Mouse (Mus musculus): Measurements from ENCODE around the gene Zfp775.
"Not testable (repeated sequence)": the region's sequence is repeated elsewhere in the genome, so short reads cannot be mapped to it uniquely, and the experiment has no call there.

Zfp775 gene

DNA sequence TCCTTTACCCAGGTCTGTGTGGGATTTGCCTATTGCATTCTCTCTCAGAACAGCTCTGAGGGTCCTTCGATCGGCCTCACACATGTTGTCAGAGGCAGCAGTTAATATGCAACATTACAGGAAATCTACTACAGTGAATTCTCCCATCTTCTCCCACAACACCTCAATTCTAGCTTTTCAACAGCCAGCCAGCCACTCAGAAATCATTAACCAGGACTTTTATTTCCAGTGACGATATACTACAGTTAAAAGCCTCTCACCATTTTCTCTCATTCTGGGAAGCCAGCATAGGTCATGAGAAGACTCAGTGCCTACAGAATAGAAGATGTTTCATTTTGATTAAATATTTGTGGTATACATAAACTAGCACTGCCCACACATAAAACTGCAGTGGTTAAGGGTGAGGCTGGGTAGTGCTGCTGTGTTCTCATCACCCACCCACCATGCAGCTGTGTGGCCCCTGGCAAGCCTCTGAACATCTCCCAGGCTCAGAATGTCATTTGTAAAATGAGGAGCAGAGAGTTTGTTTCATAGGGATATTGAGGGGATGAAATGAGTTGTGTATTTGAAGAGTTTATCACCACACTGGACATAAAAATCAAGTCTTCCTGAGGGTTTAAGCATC, 10.5 kb upstream of the Zfp775 start:
- peak; percentile 61 for DNase-seq

DNA sequence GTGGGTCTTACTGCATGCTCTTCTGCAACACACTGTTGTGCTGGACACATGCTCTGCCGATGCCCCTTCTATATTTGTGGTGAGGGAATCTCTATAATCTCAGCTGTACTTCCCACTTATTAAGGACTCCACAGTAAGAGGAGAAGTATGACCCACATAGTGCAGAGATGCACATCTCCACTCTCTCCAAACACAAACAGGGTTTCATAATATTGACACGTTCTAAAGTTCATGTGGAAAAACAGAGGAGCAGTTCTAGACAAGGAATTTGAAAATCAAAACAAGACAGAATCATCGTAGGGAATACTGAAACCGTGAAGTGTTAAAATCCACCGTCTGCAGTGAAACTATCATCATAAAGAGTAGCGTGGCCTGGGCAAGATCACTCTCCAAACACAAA, 10.0 kb upstream of the Zfp775 start:
- DNase-seq, result no peak

- DNase-seq, result peak; percentile 97
Measured at GRCm38 (mm10) chr6:48593158-48594042, 8.5 kb upstream of the Zfp775 start, which contains the start of the genes Repin1 and Gm44965. Gene Repin1 (plus strand): TSS chr6:48593883. Gene Gm44965 (plus strand): TSS chr6:48593941.

- peak; percentile 78 for DNase-seq
Measured at GRCm38 (mm10) chr6:48594043-48594738, 7.7 kb upstream of the Zfp775 start.

- no peak for DNase-seq
Measured at GRCm38 (mm10) chr6:48595278-48595677, 6.6 kb upstream of the Zfp775 start.

GRCm38 (mm10) chr6:48596545-48597232, 5.2 kb upstream of the Zfp775 start:
- no peak for DNase-seq

- no peak for DNase-seq
Measured at GRCm38 (mm10) chr6:48597233-48597625, 4.6 kb upstream of the Zfp775 start.

GRCm38 (mm10) chr6:48600594-48600993, 1.3 kb upstream of the Zfp775 start:
- DNase-seq, result no peak

- DNase-seq, result peak; percentile 56
Measured at GRCm38 (mm10) chr6:48602080-48602741, 348 bp downstream of the Zfp775 start.

DNA sequence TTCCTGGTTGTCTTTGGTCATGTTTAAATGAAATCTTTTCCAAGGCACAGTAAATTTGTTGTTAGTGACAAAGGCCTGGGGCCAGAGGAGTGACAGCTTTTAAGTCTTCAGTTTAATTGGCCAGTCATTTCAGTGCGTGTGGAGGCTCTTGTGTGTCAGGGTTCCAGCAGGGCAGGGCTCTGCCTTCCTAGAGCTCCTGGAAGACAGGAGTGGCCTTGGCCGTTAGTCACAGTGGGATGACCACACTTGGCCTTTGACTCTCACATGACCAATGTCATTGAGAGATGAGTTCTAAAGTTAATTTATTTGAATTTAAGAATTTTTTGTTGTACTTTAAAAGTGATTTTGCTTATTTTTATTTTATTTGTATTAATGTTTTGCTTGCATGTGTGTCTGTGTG, 6.3 kb downstream of the Zfp775 start:
- DNase-seq, result no peak

- no peak for DNase-seq
Measured at GRCm38 (mm10) chr6:48609512-48609911, 7.6 kb downstream of the Zfp775 start.

GRCm38 (mm10) chr6:48610657-48611056, 8.8 kb downstream of the Zfp775 start:
- no peak for DNase-seq

- DNase-seq, result no peak
Measured at GRCm38 (mm10) chr6:48613464-48613863, 11.6 kb downstream of the Zfp775 start.

- no peak for DNase-seq
Measured at GRCm38 (mm10) chr6:48614756-48615155, 12.9 kb downstream of the Zfp775 start.

DNA sequence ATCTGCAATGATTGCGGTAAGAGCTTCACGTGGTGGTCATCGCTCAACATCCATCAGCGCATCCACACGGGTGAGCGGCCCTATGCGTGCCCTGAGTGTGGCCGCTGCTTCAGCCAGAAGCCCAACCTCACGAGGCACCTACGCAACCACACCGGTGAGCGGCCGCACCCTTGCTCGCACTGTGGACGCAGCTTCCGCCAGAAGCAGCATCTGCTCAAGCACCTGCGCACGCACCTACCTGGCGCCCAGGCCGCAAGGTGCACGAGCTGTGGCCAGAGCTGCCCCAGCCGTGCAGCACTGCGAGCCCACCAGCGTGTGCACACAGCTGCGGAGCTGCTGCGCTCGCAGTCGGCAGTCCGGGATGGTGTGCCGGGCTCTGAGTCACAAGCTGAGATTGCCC, 18.2 kb downstream of the Zfp775 start:
- DNase-seq, result no peak

DNA sequence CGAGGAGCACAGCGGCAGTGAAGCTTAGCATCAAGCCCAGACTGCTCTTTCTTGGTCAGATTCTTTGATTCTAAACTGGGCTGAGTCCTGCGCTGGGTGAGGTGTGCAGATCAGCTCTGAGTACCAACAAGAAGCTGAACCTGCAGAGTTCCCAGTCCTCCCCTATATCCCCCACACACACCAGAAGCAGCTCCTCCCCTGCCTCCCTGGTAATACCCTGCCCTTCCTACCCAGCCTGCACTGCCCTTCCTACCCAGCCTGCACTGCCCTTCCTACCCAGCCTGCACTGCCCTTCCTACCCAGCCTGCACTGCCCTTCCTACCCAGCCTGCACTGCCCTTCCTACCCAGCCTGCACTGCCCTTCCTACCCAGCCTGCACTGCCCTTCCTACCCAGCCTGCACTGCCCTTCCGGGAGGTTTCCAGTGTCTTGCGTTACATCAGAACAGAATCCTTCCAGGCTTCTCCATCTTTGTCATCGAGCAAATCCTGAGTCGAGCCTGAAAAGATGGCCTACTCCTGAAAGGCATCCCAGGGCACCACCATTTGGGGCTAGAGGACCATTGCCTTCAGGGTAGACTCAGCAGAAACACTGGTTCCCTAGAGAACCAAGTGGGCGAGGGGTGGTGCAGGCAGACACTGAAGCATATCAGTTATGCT, 20.5 kb downstream of the Zfp775 start:
- DNase-seq, result not testable (repeated sequence)

GRCm38 (mm10) chr6:48623460-48623859, 21.6 kb downstream of the Zfp775 start:
- no peak for DNase-seq

DNA sequence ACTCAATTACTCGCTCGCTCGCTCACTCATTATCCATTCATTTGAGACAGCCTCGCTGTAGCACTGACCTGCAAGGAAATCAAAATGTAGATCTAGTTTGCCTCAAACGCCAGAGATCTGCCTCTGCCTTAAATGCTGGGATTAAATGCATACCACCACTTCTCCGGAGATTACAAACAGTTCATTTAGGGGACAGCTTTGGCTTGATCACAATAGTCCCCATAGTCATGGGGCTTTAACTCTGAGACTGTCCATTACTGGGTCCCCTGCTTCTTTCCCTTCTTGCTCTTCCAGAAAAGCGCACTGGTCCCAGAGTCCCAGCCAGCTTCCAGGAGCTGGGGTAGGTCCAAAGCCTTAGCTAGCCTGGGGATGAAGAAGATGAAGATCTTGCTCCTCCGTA, 24.6 kb downstream of the Zfp775 start, which contains the start of gene AI854703:
Gene AI854703 (plus strand): TSS at position 301 of the 400 bp plus-strand sequence.
- DNase-seq, result no peak

GRCm38 (mm10) chr6:48626984-48627383, 25.1 kb downstream of the Zfp775 start:
- DNase-seq, result peak; percentile 89

GRCm38 (mm10) chr6:48627511-48627924, 25.7 kb downstream of the Zfp775 start:
- DNase-seq, result peak; percentile 78

GRCm38 (mm10) chr6:48628377-48628776, 26.5 kb downstream of the Zfp775 start:
- DNase-seq, result peak; percentile 94
